Mouse (Mus musculus) embryonic stem cell, embryonic (primary cell): ENCODE results near the gene Slc30a7.
"Not testable (repeated sequence)": the region's sequence is repeated elsewhere in the genome, so short reads cannot be mapped to it uniquely, and the experiment has no call there.

Experiments used
- CTCF ChIA-PET, 4 experiments: fragments of 300-600 bp in 2 of 4; fragments of 350-600 bp in 2 of 4; sonication (Branson Sonifier 250); formaldehyde crosslinking; loops; one replicate each; lab custom pipeline; 2022; ENCODE audit warnings: inconsistent platforms in 2 of 4; lab: Charles Lee
- POLR2A ChIA-PET, 4 experiments: fragments of 300-600 bp in 2 of 4; fragments of 350-600 bp in 2 of 4; sonication (Branson Sonifier 250); formaldehyde crosslinking; loops; one replicate each; lab custom pipeline; 2022; ENCODE audit warnings: antibody characterized with exemption in 4 of 4, inconsistent platforms in 1 of 4; lab: Charles Lee

The Slc30a7 gene

GRCm38 (mm10) chr3:115933293-115934186 lies 73.7 kb downstream of the Slc30a7 start:
- CTCF ChIA-PET, result interaction anchor here in 1 of 4 experiments (0.9 to 1.1 kb wide), 2 partner anchors 104 to 272 kb away, joined by 3 to 5 read pairs; no protein-coding TSS in a partner anchor
- POLR2A ChIA-PET, result interaction anchor here in 3 of 4 experiments (0.6 to 2.1 kb wide), 7 partner anchors 38 to 166 kb away, joined by 3 to 10 read pairs (median 4); partner anchors contain the start of genes Dph5 (in 2 of the 3), Extl2 (in 1 of the 3) and Slc30a7 (in 1 of the 3)

- ChIA-PET POLR2A (interaction anchor here in 2 of 4 experiments (1.7 to 2.1 kb wide), 2 partner anchors 43 to 44 kb away, joined by 4 to 10 read pairs; partner anchors contain the start of gene Dph5 (in 1 of the 2)), CTCF (no interaction called here)
Observed at GRCm38 (mm10) chr3:115931701-115932100, 75.5 kb downstream of the Slc30a7 start.

GRCm38 (mm10) chr3:115926531-115926930 lies 80.7 kb downstream of the Slc30a7 start:
- POLR2A ChIA-PET, result no interaction called here

GRCm38 (mm10) chr3:115924401-115925190 lies 82.6 kb downstream of the Slc30a7 start:
- POLR2A ChIA-PET, result interaction anchor here in 2 of 4 experiments (0.6 to 1.6 kb wide), 4 partner anchors 10 to 214 kb away, joined by 3 to 5 read pairs (median 4); partner anchors contain the start of gene Dph5 (in 1 of the 2)

More at GRCm38 (mm10) chr3:115926531-115926930, 80.7 kb downstream of the Slc30a7 start:
- CTCF ChIA-PET, result interaction anchor here in 2 of 4 experiments (1.1 to 1.9 kb wide), 3 partner anchors 10 to 265 kb away, joined by 3 to 6 read pairs (median 4); no protein-coding TSS in a partner anchor

GRCm38 (mm10) chr3:115907406-115907805 lies 99.8 kb downstream of the Slc30a7 start:
- CTCF ChIA-PET, result not testable (repeated sequence)
- POLR2A ChIA-PET, result interaction anchor here in 1 of 4 experiments (1.1 kb wide), 1 partner anchor 19 kb away, joined by 4 read pairs; the partner anchor contains the start of gene Dph5

More at GRCm38 (mm10) chr3:115924401-115925190, 82.6 kb downstream of the Slc30a7 start:
- CTCF ChIA-PET, result interaction anchor here in 1 of 4 experiments (1.1 to 1.2 kb wide), 2 partner anchors 12 to 212 kb away, joined by 3 read pairs; no protein-coding TSS in a partner anchor

- POLR2A ChIA-PET, result interaction anchor here in 2 of 4 experiments (1.0 to 2.3 kb wide), 3 partner anchors 9 to 18 kb away, joined by 3 to 11 read pairs (median 6); partner anchors contain the start of gene Dph5 (in 1 of the 2)
- CTCF ChIA-PET, result no interaction called here
Observed at GRCm38 (mm10) chr3:115905567-115905966, 101.6 kb downstream of the Slc30a7 start.

GRCm38 (mm10) chr3:115905067-115905466 lies 102.1 kb downstream of the Slc30a7 start:
- POLR2A ChIA-PET, result interaction anchor here in 3 of 4 experiments (0.5 to 2.3 kb wide), 5 partner anchors 10 to 101 kb away, joined by 3 to 11 read pairs (median 5); partner anchors contain the start of gene Dph5 (in 1 of the 3)
- CTCF ChIA-PET, result no interaction called here

GRCm38 (mm10) chr3:115902301-115902956 lies 104.8 kb downstream of the Slc30a7 start:
- POLR2A ChIA-PET, result interaction anchor here in 2 of 4 experiments (1.0 to 4.3 kb wide), 3 partner anchors 13 to 15 kb away, joined by 3 to 15 read pairs (median 7); partner anchors contain the start of gene Dph5 (in 2 of the 2)

GRCm38 (mm10) chr3:115898354-115898948 lies 108.8 kb downstream of the Slc30a7 start:
- ChIA-PET CTCF (no interaction called here), POLR2A (interaction anchor here in 3 of 4 experiments (1.0 to 4.3 kb wide), 3 partner anchors 10 to 11 kb away, joined by 3 to 15 read pairs (median 6); partner anchors contain the start of gene Dph5 (in 2 of the 3))

More at GRCm38 (mm10) chr3:115902301-115902956, 104.8 kb downstream of the Slc30a7 start:
- CTCF ChIA-PET, result interaction anchor here in 1 of 4 experiments (1.2 kb wide), 1 partner anchor 190 kb away, joined by 3 read pairs; no protein-coding TSS in a partner anchor

- ChIA-PET CTCF (no interaction called here), POLR2A (no interaction called here)
Observed at GRCm38 (mm10) chr3:115893166-115893565, 114.0 kb downstream of the Slc30a7 start.

- POLR2A ChIA-PET, result no interaction called here
Observed at GRCm38 (mm10) chr3:115892341-115892740, 114.9 kb downstream of the Slc30a7 start.

More at GRCm38 (mm10) chr3:115892341-115892740, 114.9 kb downstream of the Slc30a7 start:
- CTCF ChIA-PET, result no interaction called here
